Mouse (Mus musculus) midbrain, embryonic 12.5 days (tissue): ENCODE data around the gene Arhgef19. TPM values are rescaled to one million over a fixed set of nuclear protein-coding genes. Genes with fewer than 3 reads are reported as not detected.
A peak's percentile ranks its signal among the peaks of the same experiment; 100 is the strongest.

Source experiments
- ATAC-seq: fragments of 200-750 bp; cut with Nextera tagmentation; 2 replicates; pipeline ENCODE4 v1.8.0; 2017; ENCODE audit warnings: low read depth, moderate TSS enrichment, moderate library complexity; ENCODE audit not compliant: low FRiP score
- H3K27ac ChIP-seq: fragments of 300-500 bp; sonication (generic); replicated peaks from 2 replicates; pipeline ENCODE4 v1.5.1; 2016; ENCODE audit warnings: mild to moderate bottlenecking
- H3K27me3 ChIP-seq: fragments of 300-500 bp; sonication (generic); 2 replicates; pipeline ENCODE4 v1.6.1; 2016; ENCODE audit warnings: mild to moderate bottlenecking
- H3K36me3 ChIP-seq: fragments of 300-500 bp; sonication (generic); 2 replicates; pipeline ENCODE4 v1.6.1; 2016
- H3K4me1 ChIP-seq: fragments of 300-500 bp; sonication (generic); 2 replicates; pipeline ENCODE4 v1.6.1; 2016
- H3K4me2 ChIP-seq: fragments of 300-500 bp; sonication (generic); replicated peaks from 2 replicates; pipeline ENCODE4 v1.6.1; 2016; ENCODE audit warnings: mild to moderate bottlenecking, moderate library complexity
- H3K4me3 ChIP-seq: fragments of 300-500 bp; sonication (generic); 2 replicates; pipeline ENCODE4 v1.5.1; 2016; ENCODE audit warnings: mild to moderate bottlenecking
- H3K9ac ChIP-seq: fragments of 300-500 bp; sonication (generic); replicated peaks from 2 replicates; pipeline ENCODE4 v1.6.1; 2016; ENCODE audit warnings: mild to moderate bottlenecking, moderate library complexity
- H3K9me3 ChIP-seq: fragments of 300-500 bp; sonication (generic); 2 replicates; pipeline ENCODE4 v1.6.1; 2016; ENCODE audit warnings: mild to moderate bottlenecking
- WGBS: fragments of 180-500 bp; shearing (Covaris S2); methylation state at CpG from one replicate; pipeline ENCODE4 v1.1.7; 2016; 5-methylcytosine and 5-hydroxymethylcytosine counted together
- polyA plus RNA-seq: library from polyadenylated mRNA; unstranded; fragments of >200 nt; fragmentation: Nextera tagmentation; extraction: Ambion mirVana; gene quantifications from 2 replicates; pipeline ENCODE4 v1.2.1, GENCODE M21; 2016

Gene Arhgef19
- polyA plus RNA-seq, 1 experiment from 2014 or later, result 2.1 TPM

DNA sequence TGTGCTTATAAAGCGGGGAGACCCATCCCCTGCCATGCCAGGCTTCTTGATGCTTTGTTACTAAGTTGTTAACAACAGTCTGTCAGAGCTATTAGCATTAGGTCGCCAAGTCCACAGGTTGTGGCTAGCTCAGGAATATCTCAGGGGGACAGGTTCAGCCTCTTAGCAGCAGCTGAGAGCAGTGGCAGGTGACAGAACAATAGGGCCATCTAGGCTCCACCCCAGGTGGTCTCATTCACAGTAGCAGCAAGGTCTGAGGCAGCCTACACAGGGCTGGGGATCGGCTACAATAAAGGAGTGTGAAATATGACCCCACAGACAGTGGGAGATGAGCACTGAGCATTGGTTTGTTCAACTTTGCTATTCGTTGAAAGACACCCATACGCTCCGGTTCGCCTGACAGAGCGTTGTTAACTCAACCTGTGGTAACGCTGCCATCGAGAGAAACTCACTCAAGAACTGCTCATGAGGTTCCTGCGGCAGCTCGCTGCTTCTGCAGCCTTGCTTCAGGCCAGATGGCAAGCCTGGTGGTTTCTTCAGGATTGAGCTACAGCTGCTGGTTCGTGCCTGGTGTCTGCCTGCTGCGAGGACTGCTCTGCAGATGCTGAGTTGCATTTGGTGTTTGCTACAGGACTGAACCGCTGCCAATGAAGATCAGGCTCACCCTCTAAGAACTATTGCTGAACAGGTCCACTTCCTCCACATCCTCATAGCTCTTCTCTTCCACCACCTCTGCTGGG is 31.1 kb downstream of the Arhgef19 start:
- Histone ChIP-seq H3K9ac (no peak overlapping the region), H3K4me1 (peaks cover 24% of the 10 kb centered on the region), H3K4me3 (no peak overlapping the region), H3K27ac (no peak overlapping the region; the same call in 1 of the 2 replicates), H3K27me3 (peaks cover 16% of the 10 kb centered on the region), H3K36me3 (no peaks in the 10 kb centered on the region), H3K4me2 (no peak overlapping the region), H3K9me3 (no peaks in the 10 kb centered on the region)
- WGBS, result 61% methylated on average over 15 of the region's 15 CpGs
- ATAC-seq, result no peak

DNA sequence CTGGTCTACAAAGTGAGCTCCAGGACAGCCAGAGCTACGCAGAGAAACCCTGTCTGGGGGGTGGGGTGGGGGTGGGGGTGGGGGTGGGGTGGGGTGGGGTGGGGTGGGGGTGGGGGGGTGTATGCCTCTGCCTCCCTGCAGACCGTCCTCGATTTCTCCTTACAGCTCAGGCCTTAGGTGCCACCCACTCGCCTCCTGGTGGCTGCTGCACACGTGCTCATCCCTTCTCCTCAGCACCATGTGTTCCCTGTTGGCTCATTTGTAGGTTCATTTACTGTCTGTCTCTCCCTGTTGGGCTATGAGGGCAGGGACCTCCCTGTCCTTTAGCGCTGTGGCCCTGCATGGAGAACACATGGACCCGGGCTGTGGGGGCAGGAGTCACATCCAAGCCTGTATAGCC is 31.9 kb downstream of the Arhgef19 start:
- H3K4me3 ChIP-seq, result no peak overlapping the region
- peaks cover 16% of the 10 kb centered on the region for H3K27me3 ChIP-seq
- no peak overlapping the region for H3K4me2 ChIP-seq
- H3K4me1 ChIP-seq, result peaks cover 26% of the 10 kb centered on the region
- 86% methylated on average over 5 of the region's 7 CpGs for WGBS
- no peak overlapping the region for H3K9ac ChIP-seq
- H3K27ac ChIP-seq, result no peak overlapping the region
- no peak for ATAC-seq
- H3K9me3 ChIP-seq, result no peaks in the 10 kb centered on the region
- no peaks in the 10 kb centered on the region for H3K36me3 ChIP-seq

DNA sequence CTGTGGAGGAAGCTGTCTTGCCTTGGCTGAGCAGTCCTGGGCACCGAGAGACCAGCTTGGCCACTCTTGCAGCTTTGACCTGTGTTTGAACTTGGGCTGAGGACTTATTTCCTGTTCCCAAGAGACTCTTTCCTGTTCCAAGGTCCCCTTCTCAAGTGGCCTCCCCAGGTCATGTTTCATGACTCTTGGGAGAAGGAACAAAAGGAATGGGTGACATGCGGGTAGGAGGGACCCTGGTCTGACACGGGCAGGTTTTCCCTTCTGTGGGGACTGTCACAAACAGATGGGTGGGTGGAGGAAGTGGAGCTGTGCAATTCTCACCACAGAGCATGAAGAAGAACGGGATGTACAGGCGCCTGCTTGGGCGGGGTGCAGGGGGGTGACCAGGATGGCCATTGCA is 32.4 kb downstream of the Arhgef19 start:
- no peak for ATAC-seq
- WGBS, result 83% methylated on average over 6 of the region's 6 CpGs
- H3K4me2 ChIP-seq, result no peak overlapping the region
- no peaks in the 10 kb centered on the region for H3K36me3 ChIP-seq
- H3K27ac ChIP-seq, result no peak overlapping the region
- peaks cover 26% of the 10 kb centered on the region for H3K4me1 ChIP-seq
- no peaks in the 10 kb centered on the region for H3K9me3 ChIP-seq
- H3K9ac ChIP-seq, result no peak overlapping the region
- peaks cover 16% of the 10 kb centered on the region for H3K27me3 ChIP-seq
- H3K4me3 ChIP-seq, result no peak overlapping the region

DNA sequence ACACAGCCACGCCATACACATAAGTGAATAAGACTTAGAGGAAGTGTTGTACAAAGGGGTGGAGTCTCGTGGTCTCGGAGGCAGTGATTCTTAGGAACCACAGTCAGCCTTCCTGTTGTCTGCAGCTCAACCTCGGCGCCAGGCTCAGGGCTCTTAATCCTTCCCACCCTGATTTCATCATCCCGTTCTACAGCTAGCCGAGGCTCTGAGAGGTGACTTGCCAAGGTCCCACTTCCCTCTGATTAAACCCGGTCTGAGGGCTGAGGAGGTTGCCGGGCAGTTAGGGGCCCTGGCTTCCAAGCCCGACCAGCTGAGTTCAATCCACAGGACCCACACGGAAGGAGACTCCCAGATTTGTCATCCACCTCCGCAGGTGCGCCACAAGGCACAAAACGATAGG is 33.6 kb downstream of the Arhgef19 start:
- Histone ChIP-seq H3K4me1 (peaks cover 30% of the 10 kb centered on the region), H3K27ac (no peak overlapping the region), H3K27me3 (peaks cover 25% of the 10 kb centered on the region), H3K36me3 (no peaks in the 10 kb centered on the region), H3K9me3 (no peaks in the 10 kb centered on the region), H3K4me2 (peak overlapping the region; percentile 24), H3K9ac (no peak overlapping the region), H3K4me3 (no peak overlapping the region)
- ATAC-seq, result no peak
- 13% methylated on average over 14 of the region's 14 CpGs for WGBS

DNA sequence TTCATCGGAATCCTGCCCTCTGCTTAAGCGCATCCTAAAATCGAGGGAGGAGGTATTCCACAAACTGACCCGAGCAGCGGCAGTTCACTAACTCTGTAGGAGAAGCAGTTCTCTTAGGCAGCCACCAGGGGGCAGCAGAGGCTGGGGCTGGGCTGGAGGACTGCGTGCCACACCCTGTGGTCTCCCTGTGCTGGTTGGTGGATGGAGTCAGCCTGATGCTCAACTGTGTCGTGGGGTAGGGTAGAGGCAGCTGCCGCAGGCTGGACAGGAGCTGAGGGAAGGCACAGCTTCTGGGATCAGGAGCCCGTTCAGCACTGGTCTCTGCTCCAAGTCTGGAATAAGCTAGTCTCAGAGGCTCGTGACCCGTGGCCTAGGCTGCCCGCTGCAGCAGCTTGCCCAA is 34.0 kb downstream of the Arhgef19 start:
- H3K4me3 ChIP-seq, result no peak overlapping the region
- H3K4me1 ChIP-seq, result peaks cover 34% of the 10 kb centered on the region
- peak overlapping the region; percentile 83 for H3K27ac ChIP-seq
- H3K9ac ChIP-seq, result no peak overlapping the region
- peak overlapping the region; percentile 24 for H3K4me2 ChIP-seq
- peaks cover 25% of the 10 kb centered on the region for H3K27me3 ChIP-seq
- H3K36me3 ChIP-seq, result no peaks in the 10 kb centered on the region
- H3K9me3 ChIP-seq, result no peaks in the 10 kb centered on the region
- ATAC-seq, result peak; percentile 74
- 16% methylated on average over 12 of the region's 12 CpGs for WGBS

DNA sequence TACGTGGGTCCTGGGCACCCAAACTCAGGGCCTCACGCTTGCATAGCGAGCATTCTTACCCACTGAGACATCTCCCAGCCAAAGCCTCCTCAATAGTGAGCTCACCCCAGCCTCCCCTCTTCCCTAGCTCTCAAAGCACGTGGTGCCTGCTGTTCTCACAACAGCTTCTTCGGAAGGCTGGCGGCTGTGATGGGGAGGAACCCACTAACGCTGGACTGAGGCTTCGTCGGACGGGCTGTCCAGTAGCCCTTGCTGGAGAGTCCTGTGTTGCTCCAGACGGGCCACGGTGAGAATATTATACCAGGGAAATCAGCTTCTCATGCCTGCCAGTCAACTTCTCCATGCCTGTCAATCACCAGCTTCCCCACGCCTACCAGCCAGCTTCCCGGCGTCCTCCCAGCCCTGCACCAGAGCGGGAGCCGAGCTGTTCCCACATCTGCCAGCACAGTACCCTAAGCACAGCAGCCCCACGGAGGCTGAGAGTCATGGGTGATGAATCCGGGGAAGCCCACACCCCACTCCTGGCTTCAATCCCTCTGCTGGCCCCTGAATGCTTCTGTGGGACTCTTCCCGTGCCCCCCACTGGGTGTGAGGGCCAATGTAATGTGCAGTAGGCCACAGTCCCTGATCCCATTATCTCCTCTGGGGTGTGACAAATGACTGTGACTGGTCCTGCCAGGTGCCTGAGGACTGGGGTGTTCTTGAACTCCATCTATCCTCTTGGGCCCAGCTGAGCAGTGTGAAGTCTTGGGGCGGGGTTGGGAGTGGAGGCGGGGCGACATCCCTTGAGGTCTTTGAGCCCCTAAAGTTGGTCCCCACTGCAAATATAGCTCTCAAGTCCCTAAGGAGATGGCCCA is 35.4 kb downstream of the Arhgef19 start:
- Histone ChIP-seq H3K9me3 (no peaks in the 10 kb centered on the region), H3K9ac (no peak overlapping the region), H3K4me3 (no peak overlapping the region), H3K4me1 (peaks cover 46% of the 10 kb centered on the region), H3K27me3 (peaks cover 25% of the 10 kb centered on the region), H3K4me2 (peak overlapping the region; percentile 37), H3K36me3 (no peaks in the 10 kb centered on the region), H3K27ac (peak overlapping the region; percentile 83)
- peak; percentile 85 for ATAC-seq
- WGBS, result 29% methylated on average over 23 of the region's 23 CpGs

DNA sequence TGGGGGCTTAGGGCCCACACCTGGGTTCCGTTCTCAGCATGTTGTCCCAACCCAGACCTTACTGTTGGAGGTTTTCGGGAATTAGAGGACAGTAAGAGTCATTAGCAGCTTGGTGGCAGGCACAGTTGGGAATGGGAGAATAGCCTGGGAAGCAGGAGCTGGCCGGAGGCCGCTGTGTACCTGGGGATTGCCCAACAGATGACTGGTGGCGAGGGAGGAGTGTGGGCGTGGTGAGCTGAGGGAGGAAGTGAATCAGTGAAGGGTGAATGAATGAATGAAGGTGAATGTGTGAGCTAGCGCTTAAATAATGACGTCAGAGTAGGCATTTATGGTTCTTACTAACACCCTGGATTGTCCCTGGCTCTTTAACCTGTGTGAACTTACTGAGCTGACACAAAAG is 37.9 kb downstream of the Arhgef19 start:
- H3K36me3 ChIP-seq, result no peaks in the 10 kb centered on the region
- H3K27me3 ChIP-seq, result peaks cover 25% of the 10 kb centered on the region
- H3K27ac ChIP-seq, result no peak overlapping the region
- no peaks in the 10 kb centered on the region for H3K9me3 ChIP-seq
- H3K4me2 ChIP-seq, result no peak overlapping the region
- no peak overlapping the region for H3K9ac ChIP-seq
- no peak overlapping the region for H3K4me3 ChIP-seq
- ATAC-seq, result no peak
- 84% methylated on average over 8 of the region's 8 CpGs for WGBS
- H3K4me1 ChIP-seq, result peaks cover 46% of the 10 kb centered on the region

DNA sequence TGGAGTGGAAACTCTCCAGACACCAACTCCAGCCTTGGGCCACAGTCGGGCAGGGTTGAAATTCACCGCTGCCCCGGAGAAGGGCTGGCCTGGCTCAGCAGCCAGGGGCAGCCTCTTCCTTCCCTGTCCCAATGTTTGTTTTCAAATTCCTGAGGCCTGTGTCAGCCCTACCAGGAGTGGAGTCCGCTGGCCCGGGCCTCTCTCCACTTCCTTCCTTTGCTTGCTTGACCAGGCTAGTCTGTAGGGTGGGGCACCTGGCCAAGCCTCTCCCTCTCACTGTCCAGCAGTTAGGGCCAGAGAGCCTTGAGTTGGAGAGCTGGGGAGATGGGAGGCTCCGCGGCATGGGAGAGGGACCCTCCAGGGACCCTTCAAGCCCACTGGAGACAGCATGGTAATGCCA is 38.9 kb downstream of the Arhgef19 start:
- whole genome bisulfite sequencing, result 66% methylated on average over 7 of the region's 7 CpGs
- 0 out of 2 replicates have a peak overlapping the region, but pooled peaks have one; percentile 11 for H3K9ac ChIP-seq
- peak overlapping the region; percentile 52; the same call in 1 of the 2 replicates for H3K27ac ChIP-seq
- H3K9me3 ChIP-seq, result no peaks in the 10 kb centered on the region
- H3K27me3 ChIP-seq, result peaks cover 21% of the 10 kb centered on the region
- ATAC-seq, result no peak
- H3K4me1 ChIP-seq, result peaks cover 43% of the 10 kb centered on the region
- H3K36me3 ChIP-seq, result no peaks in the 10 kb centered on the region
- H3K4me3 ChIP-seq, result no peak overlapping the region
- H3K4me2 ChIP-seq, result no peak overlapping the region

DNA sequence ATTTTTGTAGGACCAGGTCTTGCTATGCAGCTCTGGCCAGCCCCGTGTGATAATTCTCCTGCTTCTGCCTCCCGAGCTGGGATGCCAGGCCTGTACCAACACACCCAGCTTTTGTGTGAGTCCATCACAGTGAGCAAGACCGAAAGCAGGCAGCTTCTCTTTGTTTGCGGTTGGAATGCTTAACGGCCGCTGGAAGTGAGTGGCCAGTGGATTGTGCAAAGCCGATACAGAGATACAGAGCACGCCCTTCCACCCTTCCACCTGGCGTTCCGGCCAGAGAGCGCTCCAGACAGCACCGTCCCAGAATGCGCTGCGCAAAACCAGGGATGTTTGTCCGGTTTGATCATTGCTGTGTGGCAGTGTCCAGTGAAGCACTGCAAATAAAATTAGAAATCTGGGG is 40.0 kb downstream of the Arhgef19 start:
- Histone ChIP-seq H3K4me1 (peaks cover 40% of the 10 kb centered on the region), H3K9ac (no peak overlapping the region), H3K9me3 (no peaks in the 10 kb centered on the region), H3K36me3 (no peaks in the 10 kb centered on the region), H3K27ac (peak overlapping the region; percentile 52; the same call in 1 of the 2 replicates), H3K4me3 (no peak overlapping the region), H3K4me2 (no peak overlapping the region), H3K27me3 (peaks cover 25% of the 10 kb centered on the region)
- no peak for ATAC-seq
- 47% methylated on average over 15 of the region's 15 CpGs for WGBS

DNA sequence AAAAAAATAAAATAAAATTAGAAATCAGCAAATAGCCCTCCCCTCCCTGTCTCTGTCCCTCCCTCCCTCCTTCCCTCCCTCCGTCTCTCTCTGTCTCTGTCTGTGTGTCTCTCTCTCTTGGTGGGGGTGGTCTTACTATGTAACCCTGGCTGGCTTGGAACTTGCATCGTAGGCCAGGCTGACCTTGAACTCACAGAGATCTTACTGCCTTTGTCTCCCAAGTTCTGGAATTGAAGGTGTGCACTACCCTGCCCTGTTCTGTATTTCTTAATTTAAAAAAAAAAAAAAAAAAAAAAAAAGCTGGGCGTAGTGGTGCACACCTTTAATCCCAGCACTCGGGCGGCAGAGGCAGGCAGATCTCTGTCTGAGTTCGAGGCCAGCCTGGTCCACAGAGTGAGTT is 40.5 kb downstream of the Arhgef19 start:
- Histone ChIP-seq H3K27ac (no peak overlapping the region), H3K36me3 (no peaks in the 10 kb centered on the region)

DNA sequence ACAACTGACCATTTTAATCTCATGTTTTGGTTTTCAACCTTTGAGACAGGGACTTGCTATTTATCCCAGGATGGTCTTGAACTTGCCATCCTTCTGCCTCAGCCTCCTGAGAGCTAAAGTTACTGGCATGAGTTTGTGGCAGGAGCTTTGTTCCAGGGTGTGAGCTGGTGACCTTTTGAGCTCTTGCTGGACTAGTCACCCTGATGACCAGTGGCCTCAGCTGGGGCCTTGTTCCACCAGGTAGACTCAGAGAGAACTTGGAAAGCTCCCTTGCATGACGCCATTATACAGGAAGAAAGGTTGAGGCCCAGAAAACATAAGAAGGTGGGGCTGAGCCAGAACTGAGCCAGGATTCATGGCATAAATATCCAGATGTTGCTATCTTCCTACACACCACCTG is 41.2 kb downstream of the Arhgef19 start:
- WGBS, result 89% methylated on average over 1 of the region's 1 CpGs
- Histone ChIP-seq H3K9me3 (no peaks in the 10 kb centered on the region), H3K27ac (no peak overlapping the region), H3K27me3 (peaks cover 32% of the 10 kb centered on the region), H3K4me2 (no peak overlapping the region), H3K36me3 (no peaks in the 10 kb centered on the region), H3K4me1 (peaks cover 36% of the 10 kb centered on the region), H3K4me3 (no peak overlapping the region), H3K9ac (no peak overlapping the region)
- ATAC-seq, result no peak

More for the DNA sequence above, 40.5 kb downstream of the Arhgef19 start:
- Histone ChIP-seq H3K4me3 (no peak overlapping the region), H3K4me1 (peaks cover 36% of the 10 kb centered on the region), H3K9me3 (no peaks in the 10 kb centered on the region), H3K4me2 (no peak overlapping the region), H3K27me3 (peaks cover 25% of the 10 kb centered on the region), H3K9ac (no peak overlapping the region)
- WGBS, result 86% methylated on average over 6 of the region's 6 CpGs
- ATAC-seq, result no peak

DNA sequence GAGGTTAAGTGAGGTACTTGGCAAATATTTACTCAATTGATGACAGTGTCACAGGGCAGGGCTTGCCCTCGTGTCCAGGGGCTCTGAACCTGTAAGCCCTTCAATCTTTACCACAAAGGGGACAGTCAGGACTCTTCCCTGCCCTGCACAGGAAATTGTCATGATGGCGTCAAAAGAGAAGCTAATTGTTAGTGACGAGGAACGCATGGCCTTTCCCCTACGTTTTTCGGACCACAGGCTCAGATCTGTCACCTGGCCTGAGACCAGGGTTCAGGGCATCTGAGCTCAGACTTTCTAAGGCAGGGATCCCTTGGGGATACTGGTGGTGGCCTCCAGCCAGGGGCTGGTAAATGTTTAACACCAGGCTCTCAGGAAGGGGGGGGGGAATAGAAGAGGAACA is 41.9 kb downstream of the Arhgef19 start:
- H3K9ac ChIP-seq, result no peak overlapping the region
- no peak overlapping the region for H3K27ac ChIP-seq
- H3K4me1 ChIP-seq, result peaks cover 35% of the 10 kb centered on the region
- H3K4me2 ChIP-seq, result no peak overlapping the region
- no peaks in the 10 kb centered on the region for H3K36me3 ChIP-seq
- H3K27me3 ChIP-seq, result peaks cover 36% of the 10 kb centered on the region
- H3K9me3 ChIP-seq, result no peaks in the 10 kb centered on the region
- 66% methylated on average over 6 of the region's 6 CpGs for WGBS
- H3K4me3 ChIP-seq, result no peak overlapping the region
- ATAC-seq, result no peak
